Mouse (Mus musculus) olfactory bulb, adult 2 months (tissue): ENCODE measurements at regions not wholly inside any gene's neighbourhood (a gene's known extent, or its start where the extent isn't known, plus 50 kb on each side); places are given as distances from the start of the nearest gene placed in this dataset.

Source experiments
- CTCF ChIP-seq: fragments of 200-500 bp; IDR thresholded peaks from 2 replicates; pipeline ENCODE4 v1.5.1; 2012; ENCODE audit warnings: low read depth, mild to moderate bottlenecking, low read length, moderate library complexity; ENCODE audit not compliant: insufficient read depth
- POLR2A ChIP-seq: fragments of 200-500 bp; IDR thresholded peaks from 2 replicates; pipeline ENCODE4 v1.6.1; 2012; ENCODE audit warnings: mild to moderate bottlenecking, low read depth, low read length, moderate library complexity; ENCODE audit not compliant: insufficient read depth

GRCm38 (mm10) chr16:50073979-50074378 lies 273.6 kb downstream of the Cd47 start:
- TF ChIP-seq POLR2A, result no peak
- no peak for TF ChIP-seq CTCF
